Mouse (Mus musculus) bone marrow, adult 2 months (tissue): Measurements from ENCODE around the gene Olfr1412.

Source experiments
- CTCF ChIP-seq: fragments of 200-500 bp; IDR thresholded peaks from 2 replicates; pipeline ENCODE4 v1.5.1; 2011; ENCODE audit warnings: low read length, control low read depth; ENCODE audit not compliant: control insufficient read depth, insufficient read depth
- POLR2A ChIP-seq: fragments of 200-500 bp; IDR thresholded peaks from 2 replicates; pipeline ENCODE4 v1.6.1; 2011; ENCODE audit warnings: low read depth, mild to moderate bottlenecking, control low read depth, low read length, borderline replicate concordance; ENCODE audit not compliant: control insufficient read depth

DNA sequence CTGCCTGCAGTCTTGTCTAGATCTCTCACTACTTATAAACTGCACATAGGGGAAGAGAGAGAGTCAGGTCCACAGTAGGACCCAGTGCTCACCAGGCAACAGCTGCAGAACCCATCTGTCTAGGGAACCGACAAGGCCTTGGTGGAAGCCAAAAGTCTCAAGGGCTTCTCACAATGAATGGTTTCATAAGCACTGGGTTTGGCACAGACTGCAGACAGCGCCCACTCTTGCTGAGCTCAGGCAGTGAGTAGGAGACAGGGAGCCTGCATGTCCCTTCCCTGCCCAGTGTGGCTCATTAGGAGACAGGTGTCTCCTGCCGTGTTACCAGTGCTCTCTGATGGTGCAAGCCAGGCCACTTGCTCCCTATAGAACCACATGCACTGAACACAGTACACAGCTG is 52.6 kb downstream of the Olfr1412 start:
- TF ChIP-seq CTCF, result no peak
- no peak for TF ChIP-seq POLR2A
